ENCODE assay signal across 8 mouse cellular contexts in genomic region chr15:96698658-96699448, GRCm38 (mm10). TPM values are rescaled to one million over a fixed set of nuclear protein-coding genes. Genes with fewer than 3 reads are reported as not detected.
A peak's percentile ranks its signal among the peaks of the same experiment; 100 is the strongest.
DNase-seq lines count a peak whose midpoint lies in the region; ATAC-seq and TF ChIP-seq lines count a peak whose summit lies in the region.

No protein-coding gene starts in this region.

- H3K36me3 ChIP-seq in forebrain, embryonic 14.5 days (ENCODE audit: control insufficient read depth, insufficient read depth, low read length): peaks cover 47% of the 10 kb centered on the region
- peaks cover 42% of the 10 kb centered on the region for H3K36me3 ChIP-seq in liver, postnatal 0 days (replicated peaks; ENCODE audit: insufficient read depth, low read length)
- H3K36me3 ChIP-seq in neural tube, embryonic 13.5 days: peaks cover 39% of the 10 kb centered on the region
- H3K36me3 ChIP-seq in stomach, postnatal 0 days (ENCODE audit: control insufficient read depth, insufficient read depth, low read length): peaks cover 5% of the 10 kb centered on the region

- intact Hi-C loops in heart, postnatal 10 days (cut with DNase I): loop anchor here (2.0 kb wide), 1 partner anchor 50 kb away; no protein-coding TSS in a partner anchor

- peak overlapping the region; percentile 100 for H3K9ac ChIP-seq in forebrain, embryonic 14.5 days (ENCODE audit: low read length)
- peak overlapping the region; percentile 95 for H3K9ac ChIP-seq in liver, postnatal 0 days (replicated peaks)
- H3K9ac ChIP-seq in neural tube, embryonic 13.5 days: peak overlapping the region; percentile 99
- H3K9ac ChIP-seq in stomach, postnatal 0 days (ENCODE audit: low read length): peak overlapping the region; percentile 88

- no peak; the same call in 1 of the 2 replicates for TF ChIP-seq EP300 in liver, postnatal 0 days (IDR thresholded peaks at IDR 0.05; ENCODE audit: low read depth)
- no peak for TF ChIP-seq EP300 in stomach, postnatal 0 days (optimal IDR thresholded peaks at IDR 0.05)

- peak; percentile 69 for DNase-seq in ES-CJ7 (ENCODE audit: low read depth, low spot score)
- peak; percentile 83 for DNase-seq in cerebellum, adult 11 months
- DNase-seq in forebrain, embryonic 14.5 days (ENCODE audit: low spot score): peak; percentile 92
- DNase-seq in heart, postnatal 10 days: peak; percentile 90
- DNase-seq in kidney, postnatal 4 days: peak; percentile 91 to 95
- DNase-seq in liver, postnatal 0 days: peak; percentile 89
- peak; percentile 90 for DNase-seq in stomach, postnatal 0 days (ENCODE audit: low spot score)

- TF ChIP-seq CTCF in liver, postnatal 0 days (IDR thresholded peaks at IDR 0.05; ENCODE audit: low read depth): no peak
- no peak for TF ChIP-seq CTCF in stomach, postnatal 0 days (IDR thresholded peaks at IDR 0.05; ENCODE audit: low read depth)

- no peaks in the 10 kb centered on the region for H3K9me3 ChIP-seq in forebrain, embryonic 14.5 days (replicated peaks; ENCODE audit: control insufficient read depth, low read length)
- H3K9me3 ChIP-seq in liver, postnatal 0 days (ENCODE audit: low read length): no peaks in the 10 kb centered on the region
- no peaks in the 10 kb centered on the region for H3K9me3 ChIP-seq in neural tube, embryonic 13.5 days
- no peaks in the 10 kb centered on the region for H3K9me3 ChIP-seq in stomach, postnatal 0 days (ENCODE audit: control insufficient read depth, low read length)

- peak; percentile 87 for ATAC-seq in forebrain, embryonic 14.5 days
- peak; percentile 76 for ATAC-seq in liver, postnatal 0 days
- peak; percentile 81 for ATAC-seq in neural tube, embryonic 13.5 days (ENCODE audit: low read depth)
- peak; percentile 74 for ATAC-seq in stomach, postnatal 0 days (ENCODE audit: low FRiP score, low TSS enrichment)

- under 1% methylated on average over 83 of the region's 101 CpGs for WGBS in forebrain, embryonic 14.5 days
- WGBS in liver, postnatal 0 days (ENCODE audit: insufficient replicate concordance): 1% methylated on average over 92 of the region's 101 CpGs
- WGBS in neural tube, embryonic 13.5 days: under 1% methylated on average over 80 of the region's 101 CpGs
- WGBS in stomach, postnatal 0 days: under 1% methylated on average over 74 of the region's 101 CpGs

- H3K4me1 ChIP-seq in forebrain, embryonic 14.5 days (ENCODE audit: control insufficient read depth, insufficient read depth, low read length): peaks cover 29% of the 10 kb centered on the region
- H3K4me1 ChIP-seq in liver, postnatal 0 days (ENCODE audit: insufficient read depth): peaks cover 30% of the 10 kb centered on the region
- H3K4me1 ChIP-seq in neural tube, embryonic 13.5 days (replicated peaks): peaks cover 54% of the 10 kb centered on the region
- H3K4me1 ChIP-seq in stomach, postnatal 0 days (replicated peaks; ENCODE audit: control insufficient read depth, insufficient read depth): no peaks in the 10 kb centered on the region; the same call in none of the 2 replicates

- peak overlapping the region; percentile 100 for H3K27ac ChIP-seq in forebrain, embryonic 14.5 days (ENCODE audit: low read depth, low read length)
- H3K27ac ChIP-seq in liver, postnatal 0 days (ENCODE audit: low read depth): peak overlapping the region; percentile 94
- H3K27ac ChIP-seq in neural tube, embryonic 13.5 days (replicated peaks): peak overlapping the region; percentile 100
- peak overlapping the region; percentile 99 for H3K27ac ChIP-seq in stomach, postnatal 0 days (replicated peaks)

- peak overlapping the region; percentile 95 for H3K4me3 ChIP-seq in forebrain, embryonic 14.5 days (ENCODE audit: low read depth, low read length)
- H3K4me3 ChIP-seq in liver, postnatal 0 days (ENCODE audit: low read depth, low read length): peak overlapping the region; percentile 93
- H3K4me3 ChIP-seq in neural tube, embryonic 13.5 days: peak overlapping the region; percentile 84
- H3K4me3 ChIP-seq in stomach, postnatal 0 days (ENCODE audit: low read depth, low read length): peak overlapping the region; percentile 89

- H3K27me3 ChIP-seq in forebrain, embryonic 14.5 days (replicated peaks; ENCODE audit: control insufficient read depth, insufficient read depth, low read length): no peaks in the 10 kb centered on the region
- no peaks in the 10 kb centered on the region for H3K27me3 ChIP-seq in liver, postnatal 0 days (ENCODE audit: insufficient read depth, low read length)
- no peaks in the 10 kb centered on the region for H3K27me3 ChIP-seq in neural tube, embryonic 13.5 days
- no peaks in the 10 kb centered on the region for H3K27me3 ChIP-seq in stomach, postnatal 0 days (ENCODE audit: control insufficient read depth, insufficient read depth, low read length)

- H3K4me2 ChIP-seq in forebrain, embryonic 14.5 days (ENCODE audit: low read length): peak overlapping the region; percentile 88
- H3K4me2 ChIP-seq in liver, postnatal 0 days (ENCODE audit: low read depth, low read length): peak overlapping the region; percentile 88
- peak overlapping the region; percentile 75 for H3K4me2 ChIP-seq in neural tube, embryonic 13.5 days
- H3K4me2 ChIP-seq in stomach, postnatal 0 days (replicated peaks; ENCODE audit: low read depth): peak overlapping the region; percentile 68

RNA-seq across cellular contexts. Expression of gene Slc38a2, which starts 0.7 kb away (rescaled TPM):
- polyA plus RNA-seq in forebrain, embryonic 14.5 days (2014; fragmentation: Nextera tagmentation; extraction: Ambion mirVana): 142 and 195 TPM in 2 replicates
- 100 to 1,000 TPM; 312 to 340 TPM for total RNA-seq in heart, postnatal 10 days (2021)
- polyA plus RNA-seq in liver, postnatal 0 days (2015; fragmentation: Nextera tagmentation; extraction: Ambion mirVana): 19.0 and 29.6 TPM in 2 replicates
- polyA plus RNA-seq in neural tube, embryonic 13.5 days (2015; fragmentation: Nextera tagmentation; extraction: Ambion mirVana): 118 and 142 TPM in 2 replicates
- 55.3 and 63.0 TPM in 2 replicates for polyA plus RNA-seq in stomach, postnatal 0 days (2015; fragmentation: Nextera tagmentation; extraction: Ambion mirVana)

RNA-seq across cellular contexts. Expression of gene Slc38a1, which starts 56.1 kb away (rescaled TPM):
- 100 and 129 TPM in 2 replicates for polyA plus RNA-seq in forebrain, embryonic 14.5 days (2014; fragmentation: Nextera tagmentation; extraction: Ambion mirVana)
- 10 to 100 TPM; 51.6 to 60.4 TPM for total RNA-seq in heart, postnatal 10 days (2021)
- 8.4 and 11.3 TPM in 2 replicates for polyA plus RNA-seq in liver, postnatal 0 days (2015; fragmentation: Nextera tagmentation; extraction: Ambion mirVana)
- polyA plus RNA-seq in neural tube, embryonic 13.5 days (2015; fragmentation: Nextera tagmentation; extraction: Ambion mirVana): 140 and 158 TPM in 2 replicates
- polyA plus RNA-seq in stomach, postnatal 0 days (2015; fragmentation: Nextera tagmentation; extraction: Ambion mirVana): 34.4 and 38.5 TPM in 2 replicates

Comparison
In these comparisons a context has a peak if more than half of its experiments do, and no peak if none do; other contexts are left out.
1. Peak in every context shown above with its lines: DNase-seq, ATAC-seq, H3K4me3 ChIP-seq and H3K27ac ChIP-seq.